Mouse (Mus musculus): ENCODE data around the gene Dgki. TPM values are rescaled to one million over a fixed set of nuclear protein-coding genes. Genes with fewer than 3 reads are reported as not detected.

Gene Dgki
- total and polyA plus RNA-seq, 2 experiments from 2014 or later = 4.6 to 26.9 TPM

GRCm38 (mm10) chr6:36841174-36841573 lies 458.8 kb downstream of the Dgki start:
- no peak overlapping the region for H3K4me3 ChIP-seq (ENCODE audit: low read depth, low read length)
- no peak overlapping the region for H3K9ac ChIP-seq (replicated peaks; ENCODE audit: low read length, poor library complexity, severe bottlenecking)
- H3K27me3 ChIP-seq (ENCODE audit: insufficient read depth, low read length) = no peaks in the 10 kb centered on the region
- no peak for TF ChIP-seq CTCF (IDR thresholded peaks at IDR 0.05)
- H3K4me1 ChIP-seq (ENCODE audit: insufficient read depth, low read length) = no peaks in the 10 kb centered on the region
- H3K36me3 ChIP-seq (ENCODE audit: insufficient read depth, low read length) = no peaks in the 10 kb centered on the region
- no peak overlapping the region for H3K4me2 ChIP-seq (ENCODE audit: low read depth, low read length, poor library complexity, severe bottlenecking)
- ATAC-seq (ENCODE audit: low FRiP score) = no peak
- DNase-seq (ENCODE audit: low spot score) = no peak
- no peak overlapping the region for H3K27ac ChIP-seq (ENCODE audit: low read depth, low read length)
- H3K9me3 ChIP-seq (ENCODE audit: low read length) = no peaks in the 10 kb centered on the region

DNA sequence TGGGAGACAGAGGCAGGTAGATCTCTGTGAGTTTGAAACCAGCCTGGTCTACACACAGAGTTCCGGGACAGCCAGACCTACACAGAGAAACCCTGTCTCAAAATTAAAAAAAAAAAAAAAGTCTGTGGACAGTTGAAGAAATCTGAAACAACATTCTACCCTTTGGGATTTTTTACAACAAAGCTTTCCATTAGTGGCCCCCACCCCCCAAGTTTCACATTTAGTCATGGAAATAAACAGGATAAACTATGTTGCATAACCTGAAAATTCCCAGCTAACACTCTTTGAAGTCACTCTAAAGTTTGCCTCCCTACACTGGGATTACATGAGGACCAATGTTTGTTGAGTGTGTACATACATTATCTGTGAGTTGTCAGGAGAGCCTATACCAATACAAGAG lies 461.2 kb downstream of the Dgki start:
- H3K9ac ChIP-seq (replicated peaks; ENCODE audit: low read length, poor library complexity, severe bottlenecking) = no peak overlapping the region
- no peaks in the 10 kb centered on the region for H3K9me3 ChIP-seq (ENCODE audit: low read length)
- no peak overlapping the region for H3K4me2 ChIP-seq (ENCODE audit: low read depth, low read length, poor library complexity, severe bottlenecking)
- no peaks in the 10 kb centered on the region for H3K4me1 ChIP-seq (ENCODE audit: insufficient read depth, low read length)
- DNase-seq (ENCODE audit: low spot score) (no peak), ATAC-seq (ENCODE audit: low FRiP score) (no peak)
- no peak overlapping the region for H3K4me3 ChIP-seq (ENCODE audit: low read depth, low read length)
- no peaks in the 10 kb centered on the region for H3K36me3 ChIP-seq (ENCODE audit: insufficient read depth, low read length)
- WGBS = 100% methylated on average over 1 of the region's 1 CpGs
- H3K27ac ChIP-seq (ENCODE audit: low read depth, low read length) = no peak overlapping the region
- no peaks in the 10 kb centered on the region for H3K27me3 ChIP-seq (ENCODE audit: insufficient read depth, low read length)
- no peak for TF ChIP-seq CTCF (IDR thresholded peaks at IDR 0.05)

DNA sequence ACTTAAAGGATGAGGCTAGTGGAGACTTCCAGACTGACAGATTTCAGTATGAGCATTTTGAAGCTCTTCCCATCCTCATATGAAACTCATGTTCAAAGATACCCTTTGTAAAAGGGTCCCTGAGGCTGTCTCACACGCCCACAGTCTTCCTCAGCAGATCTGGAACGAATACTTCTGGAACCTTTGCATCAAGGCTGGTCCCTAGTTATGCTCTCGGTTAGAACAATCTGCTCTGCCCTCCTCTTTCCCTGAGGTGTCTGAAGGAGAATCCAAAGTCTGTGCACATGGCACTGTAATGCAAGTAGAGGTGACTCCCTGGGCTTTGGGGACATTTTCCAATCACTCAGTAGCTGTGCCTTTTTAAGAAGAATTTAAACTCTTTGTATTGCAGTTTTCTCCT lies 464.6 kb downstream of the Dgki start:
- no peaks in the 10 kb centered on the region for H3K4me1 ChIP-seq (ENCODE audit: insufficient read depth, low read length)
- 83% methylated on average over 3 of the region's 3 CpGs for WGBS
- no peak for TF ChIP-seq CTCF (IDR thresholded peaks at IDR 0.05)
- H3K4me2 ChIP-seq (ENCODE audit: low read depth, low read length, poor library complexity, severe bottlenecking) = no peak overlapping the region
- no peaks in the 10 kb centered on the region for H3K36me3 ChIP-seq (ENCODE audit: insufficient read depth, low read length)
- DNase-seq (ENCODE audit: low spot score) (no peak), ATAC-seq (ENCODE audit: low FRiP score) (no peak)
- H3K27ac ChIP-seq (ENCODE audit: low read depth, low read length) = no peak overlapping the region
- H3K4me3 ChIP-seq (ENCODE audit: low read depth, low read length) = no peak overlapping the region
- no peaks in the 10 kb centered on the region for H3K9me3 ChIP-seq (ENCODE audit: low read length)
- no peaks in the 10 kb centered on the region for H3K27me3 ChIP-seq (ENCODE audit: insufficient read depth, low read length)
- no peak overlapping the region for H3K9ac ChIP-seq (replicated peaks; ENCODE audit: low read length, poor library complexity, severe bottlenecking)

DNA sequence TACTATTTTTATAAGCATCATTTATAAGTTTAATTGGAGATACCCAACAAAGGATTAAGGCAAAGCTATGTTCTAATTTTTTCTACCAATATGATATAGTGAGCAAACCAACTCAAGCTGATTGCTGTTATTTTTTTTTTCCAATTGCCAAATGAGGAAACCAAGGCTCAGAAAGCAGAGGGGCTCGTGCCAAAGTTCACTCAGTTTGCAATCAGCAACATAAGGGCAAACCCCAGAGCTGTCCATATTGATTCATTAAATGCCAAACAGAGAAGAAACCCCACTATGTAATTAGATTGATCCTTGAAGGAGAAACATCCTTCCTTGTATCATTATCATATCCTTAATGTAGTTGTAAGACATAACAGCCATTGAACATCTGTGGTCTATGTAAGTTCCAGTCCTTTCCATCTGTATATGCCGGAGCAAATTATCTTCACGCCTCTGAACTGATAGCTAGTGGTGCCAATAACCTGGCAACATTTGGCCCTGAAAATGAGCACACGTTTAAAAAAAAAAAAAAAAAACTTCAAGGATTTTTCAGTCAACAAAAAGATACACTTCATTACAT lies 465.2 kb downstream of the Dgki start:
- WGBS = 80% methylated on average over 4 of the region's 4 CpGs
- H3K9me3 ChIP-seq (ENCODE audit: low read length) = no peaks in the 10 kb centered on the region
- H3K27me3 ChIP-seq (ENCODE audit: insufficient read depth, low read length) = no peaks in the 10 kb centered on the region
- ATAC-seq (ENCODE audit: low FRiP score) (no peak), DNase-seq (ENCODE audit: low spot score) (peak; percentile 56)
- H3K4me2 ChIP-seq (ENCODE audit: low read depth, low read length, poor library complexity, severe bottlenecking) = no peak overlapping the region
- H3K4me3 ChIP-seq (ENCODE audit: low read depth, low read length) = no peak overlapping the region
- no peak for TF ChIP-seq CTCF (IDR thresholded peaks at IDR 0.05)
- H3K9ac ChIP-seq (replicated peaks; ENCODE audit: low read length, poor library complexity, severe bottlenecking) = no peak overlapping the region
- no peak overlapping the region for H3K27ac ChIP-seq (ENCODE audit: low read depth, low read length)
- no peaks in the 10 kb centered on the region for H3K4me1 ChIP-seq (ENCODE audit: insufficient read depth, low read length)
- H3K36me3 ChIP-seq (ENCODE audit: insufficient read depth, low read length) = no peaks in the 10 kb centered on the region

DNA sequence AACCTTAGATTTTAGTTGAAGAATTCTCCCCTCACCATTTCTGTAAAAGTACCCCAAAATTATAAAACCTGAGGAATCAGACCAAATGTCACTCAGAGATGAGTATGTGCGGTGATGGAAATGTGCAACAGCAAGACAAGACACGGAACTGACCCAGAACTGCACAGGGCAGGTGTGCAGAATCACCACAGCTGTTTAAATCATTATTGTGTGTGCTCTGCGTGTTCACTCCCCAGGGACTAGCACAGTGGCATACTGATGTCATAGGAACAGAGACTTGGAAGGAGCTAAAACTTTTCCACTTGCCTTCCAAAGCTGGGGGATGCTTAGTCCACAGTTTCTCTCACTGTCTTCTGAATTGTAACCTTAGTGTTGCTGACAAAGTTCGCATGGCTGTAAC lies 467.3 kb downstream of the Dgki start:
- H3K9ac ChIP-seq (replicated peaks; ENCODE audit: low read length, poor library complexity, severe bottlenecking) = no peak overlapping the region
- no peak overlapping the region for H3K27ac ChIP-seq (ENCODE audit: low read depth, low read length)
- no peak overlapping the region for H3K4me2 ChIP-seq (ENCODE audit: low read depth, low read length, poor library complexity, severe bottlenecking)
- no peak for TF ChIP-seq CTCF (IDR thresholded peaks at IDR 0.05)
- H3K9me3 ChIP-seq (ENCODE audit: low read length) = no peaks in the 10 kb centered on the region
- 85% methylated on average over 4 of the region's 4 CpGs for WGBS
- H3K4me3 ChIP-seq (ENCODE audit: low read depth, low read length) = no peak overlapping the region
- H3K27me3 ChIP-seq (ENCODE audit: insufficient read depth, low read length) = no peaks in the 10 kb centered on the region
- ATAC-seq (ENCODE audit: low FRiP score) = no peak
- no peaks in the 10 kb centered on the region for H3K36me3 ChIP-seq (ENCODE audit: insufficient read depth, low read length)
- no peaks in the 10 kb centered on the region for H3K4me1 ChIP-seq (ENCODE audit: insufficient read depth, low read length)
- no peak for DNase-seq (ENCODE audit: low spot score)

DNA sequence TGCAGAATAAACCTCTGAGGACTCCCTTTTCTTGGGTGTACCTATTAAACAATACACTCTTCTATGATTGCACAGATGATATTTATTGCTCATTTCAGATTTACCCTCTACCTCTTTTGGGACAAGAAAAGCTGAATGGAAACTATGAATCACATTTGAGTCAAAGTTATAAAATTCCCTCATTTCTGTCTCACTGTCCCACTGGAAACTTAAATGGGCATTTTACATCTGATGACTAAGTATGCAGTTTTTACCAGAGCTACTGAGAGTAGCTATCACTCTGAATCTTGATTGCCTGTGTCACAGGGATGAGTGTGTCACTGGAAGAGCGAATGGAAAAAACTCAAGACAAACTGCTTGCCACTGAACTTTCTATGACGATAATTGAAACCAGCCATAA lies 467.8 kb downstream of the Dgki start:
- Histone ChIP-seq H3K4me1 (ENCODE audit: insufficient read depth, low read length) (no peaks in the 10 kb centered on the region), H3K4me3 (ENCODE audit: low read depth, low read length) (no peak overlapping the region), H3K27ac (ENCODE audit: low read depth, low read length) (no peak overlapping the region), H3K4me2 (ENCODE audit: low read depth, low read length, poor library complexity, severe bottlenecking) (no peak overlapping the region), H3K27me3 (ENCODE audit: insufficient read depth, low read length) (no peaks in the 10 kb centered on the region), H3K9ac (replicated peaks; ENCODE audit: low read length, poor library complexity, severe bottlenecking) (no peak overlapping the region), H3K36me3 (ENCODE audit: insufficient read depth, low read length) (no peaks in the 10 kb centered on the region), H3K9me3 (ENCODE audit: low read length) (no peaks in the 10 kb centered on the region)
- no peak for DNase-seq (ENCODE audit: low spot score)
- no peak for TF ChIP-seq CTCF (IDR thresholded peaks at IDR 0.05)
- ATAC-seq (ENCODE audit: low FRiP score) = no peak
- 84% methylated on average over 2 of the region's 2 CpGs for WGBS
